Mouse (Mus musculus) midbrain, postnatal 0 days (tissue): ENCODE measurements around the gene Ankib1. TPM values are rescaled to one million over a fixed set of nuclear protein-coding genes. Genes with fewer than 3 reads are reported as not detected.
A peak's percentile ranks its signal among the peaks of the same experiment; 100 is the strongest.

Experiments used
- ATAC-seq: fragments of 200-750 bp; cut with Nextera tagmentation; 2 replicates; pipeline ENCODE4 v1.8.0; 2017; ENCODE audit warnings: moderate number of reproducible peaks, mild to moderate bottlenecking, moderate TSS enrichment, moderate library complexity; ENCODE audit not compliant: low FRiP score
- DNase-seq: peaks from one replicate; pipeline ENCODE4 v3.0.0-alpha.2; 2015; ENCODE audit warnings: low spot score
- H3K27ac ChIP-seq: fragments of 300-500 bp; sonication (generic); 2 replicates; pipeline ENCODE4 v1.5.1; 2014; ENCODE audit warnings: low read depth, mild to moderate bottlenecking, low read length, mixed read lengths
- H3K27me3 ChIP-seq: fragments of 300-500 bp; sonication (generic); 2 replicates; pipeline ENCODE4 v1.6.1; 2014; ENCODE audit warnings: low read length, control low read depth, mixed read lengths; ENCODE audit not compliant: insufficient read depth
- H3K36me3 ChIP-seq: fragments of 300-500 bp; sonication (generic); 2 replicates; pipeline ENCODE4 v1.6.1; 2014; ENCODE audit warnings: low read length, control low read depth, mixed read lengths; ENCODE audit not compliant: insufficient read depth
- H3K4me1 ChIP-seq: fragments of 300-500 bp; sonication (generic); 2 replicates; pipeline ENCODE4 v1.6.1; 2014; ENCODE audit warnings: mild to moderate bottlenecking, control low read depth, antibody characterized with exemption, low read length, mixed read lengths; ENCODE audit not compliant: insufficient read depth
- H3K4me2 ChIP-seq: fragments of 300-500 bp; sonication (generic); 2 replicates; pipeline ENCODE4 v1.6.1; 2014; ENCODE audit warnings: low read depth, mild to moderate bottlenecking, low read length, mixed read lengths; ENCODE audit not compliant: poor library complexity, severe bottlenecking
- H3K4me3 ChIP-seq: fragments of 300-500 bp; sonication (generic); 2 replicates; pipeline ENCODE4 v1.5.1; 2014; ENCODE audit warnings: low read depth, mild to moderate bottlenecking, low read length, moderate library complexity
- H3K9ac ChIP-seq: fragments of 300-500 bp; sonication (generic); replicated peaks from 2 replicates; pipeline ENCODE4 v1.6.1; 2014; ENCODE audit warnings: mild to moderate bottlenecking, low read length, moderate library complexity, mixed read lengths; ENCODE audit not compliant: poor library complexity, severe bottlenecking
- H3K9me3 ChIP-seq: fragments of 300-500 bp; sonication (generic); 2 replicates; pipeline ENCODE4 v1.6.1; 2016; ENCODE audit warnings: low read length, control low read depth
- CTCF ChIP-seq: IDR thresholded peaks from 2 replicates; pipeline ENCODE4 v1.5.1; 2016; ENCODE audit warnings: antibody characterized with exemption, mild to moderate bottlenecking
- WGBS: fragments of 180-500 bp; shearing (Covaris S2); extraction: QIAGEN DNeasy Blood & Tissue Kit; methylation state at CpG from one replicate; pipeline ENCODE4 v1.1.7; 2014; 5-methylcytosine and 5-hydroxymethylcytosine counted together
- polyA plus RNA-seq: library from polyadenylated mRNA; unstranded; fragments of >200 nt; fragmentation: Nextera tagmentation; extraction: Ambion mirVana; gene quantifications from 2 replicates; pipeline ENCODE4 v1.2.1, GENCODE M21; 2015
- total RNA-seq: library from RNA; depleted of rRNA; stranded (reverse); fragments of >200 nt; gene quantifications from 2 replicates; pipeline ENCODE4 v1.2.3, GENCODE M21; 2014; rRNA removed

Gene Ankib1
- total RNA-seq (56.9 and 62.7 TPM in 2 replicates), polyA plus RNA-seq (12.3 and 16.0 TPM in 2 replicates)

DNA sequence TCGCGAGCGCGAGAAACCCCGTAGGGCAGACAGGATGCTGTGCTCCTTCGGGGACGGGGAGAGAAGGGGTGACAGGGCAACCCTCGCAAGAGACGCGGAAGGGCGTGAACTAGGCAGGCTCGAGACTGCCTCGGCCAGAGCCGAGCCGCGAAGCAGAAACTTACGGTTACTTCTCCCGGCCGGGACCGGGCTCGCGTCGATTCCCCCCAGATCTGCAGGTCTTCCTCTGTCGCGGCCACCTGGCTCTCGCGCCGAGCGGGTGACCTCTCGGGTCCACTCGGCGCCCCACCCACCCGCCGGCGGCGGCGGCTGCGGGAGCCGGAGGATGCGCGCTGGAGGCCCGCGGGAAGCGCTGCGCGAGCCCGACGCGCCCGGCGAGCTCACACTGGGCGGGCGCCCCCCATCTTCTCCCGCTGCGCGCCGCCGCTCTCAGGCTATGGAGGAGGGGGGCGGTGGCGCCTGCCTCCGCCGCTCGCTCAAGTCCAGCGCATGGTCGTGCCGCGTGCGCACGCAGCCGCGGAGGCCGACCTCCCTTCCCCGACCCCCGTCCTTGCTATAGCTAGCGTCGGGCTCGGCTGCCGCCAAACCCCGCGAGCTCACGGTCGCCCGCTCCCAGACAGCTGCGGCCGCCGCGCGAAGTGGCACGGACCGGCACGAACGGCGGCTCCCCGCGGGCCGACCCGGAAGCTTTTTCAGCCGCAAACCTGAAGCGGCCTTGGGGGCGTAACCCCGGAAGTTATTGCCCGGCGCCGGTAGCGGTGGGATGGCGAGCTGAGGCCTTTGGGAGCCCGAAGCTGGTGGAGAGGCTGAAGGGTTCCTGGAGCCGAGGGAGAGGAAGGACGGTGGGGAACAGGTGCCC is at the start of gene Ankib1, which contains the start of gene Krit1:
Gene Ankib1 (minus strand): TSS at position 493 of the 859 bp plus-strand sequence.
Gene Krit1 (plus strand): TSS at position 752 of the 859 bp plus-strand sequence.
- Histone ChIP-seq H3K4me3 (peak within 1 kb of the TSS; percentile 95), H3K27me3 (no peaks in the 10 kb centered on the region), H3K4me1 (peaks cover 4% of the 10 kb centered on the region; the same call in 1 of the 2 replicates), H3K9ac (peak within 1 kb of the TSS; percentile 83), H3K36me3 (no peaks in the 10 kb centered on the region), H3K4me2 (peak within 1 kb of the TSS; percentile 77), H3K27ac (peak within 1 kb of the TSS; percentile 89), H3K9me3 (no peaks in the 10 kb centered on the region)
- under 1% methylated on average over 69 of the region's 109 CpGs for WGBS
- peak; percentile 94 for ATAC-seq
- 0 out of 2 replicates have a peak, but pooled peaks have one; percentile 13 for TF ChIP-seq CTCF
- DNase-seq, result peak; percentile 92

DNA sequence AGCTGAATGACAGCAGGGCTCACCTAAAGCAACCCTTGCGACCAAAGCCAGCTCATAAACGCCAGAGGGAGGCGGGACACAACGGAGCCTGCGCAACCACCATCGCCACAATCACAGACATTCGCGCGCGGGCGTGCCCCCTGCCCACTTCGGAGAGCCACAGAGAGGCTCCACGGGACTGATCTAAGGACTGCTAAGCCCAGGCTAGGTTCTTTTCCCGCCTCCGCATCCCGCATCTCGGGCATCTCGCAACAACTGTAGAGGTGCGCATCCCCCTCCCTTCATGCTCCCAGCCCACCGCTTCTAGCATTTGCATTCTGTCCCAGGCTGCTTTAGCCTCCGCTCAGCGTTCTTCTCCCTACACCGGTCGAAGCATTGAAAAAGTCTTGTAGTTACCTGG is 42.3 kb upstream of the Ankib1 start, which contains the start of gene Lrrd1:
Gene Lrrd1 (plus strand): TSS at position 148 of the 400 bp plus-strand sequence.
- Histone ChIP-seq H3K27ac (no peak within 1 kb of the TSS), H3K36me3 (no peaks in the 10 kb centered on the region), H3K27me3 (no peaks in the 10 kb centered on the region), H3K4me3 (peak within 1 kb of the TSS; percentile 33), H3K9me3 (no peaks in the 10 kb centered on the region), H3K9ac (peak within 1 kb of the TSS; percentile 50), H3K4me1 (no peaks in the 10 kb centered on the region), H3K4me2 (peak within 1 kb of the TSS; percentile 65)
- WGBS, result 2% methylated on average over 24 of the region's 24 CpGs
- no peak for DNase-seq
- no peak for TF ChIP-seq CTCF
- peak; percentile 49; the same call in 1 of the 2 replicates for ATAC-seq

GRCm38 (mm10) chr5:3834107-3834506 is 31.4 kb upstream of the Ankib1 start:
- H3K4me3 ChIP-seq, result no peak overlapping the region

GRCm38 (mm10) chr5:3808472-3808871 is 5.7 kb upstream of the Ankib1 start:
- no peak overlapping the region for H3K4me2 ChIP-seq
- 0 out of 2 replicates have a peak, but pooled peaks cover 2% of the 10 kb centered on the region for H3K4me1 ChIP-seq
- H3K27me3 ChIP-seq, result no peaks in the 10 kb centered on the region
- 93% methylated on average over 1 of the region's 1 CpGs for WGBS
- H3K36me3 ChIP-seq, result peaks cover 16% of the 10 kb centered on the region; the same call in 1 of the 2 replicates
- H3K9me3 ChIP-seq, result no peaks in the 10 kb centered on the region
- no peak for DNase-seq
- no peak overlapping the region for H3K9ac ChIP-seq
- no peak overlapping the region for H3K4me3 ChIP-seq
- TF ChIP-seq CTCF, result no peak
- no peak for ATAC-seq
- H3K27ac ChIP-seq, result no peak overlapping the region

More at GRCm38 (mm10) chr5:3834107-3834506, 31.4 kb upstream of the Ankib1 start:
- Histone ChIP-seq H3K9me3 (no peaks in the 10 kb centered on the region), H3K27ac (no peak overlapping the region), H3K36me3 (peaks cover 34% of the 10 kb centered on the region), H3K27me3 (no peaks in the 10 kb centered on the region), H3K4me1 (no peaks in the 10 kb centered on the region), H3K9ac (no peak overlapping the region), H3K4me2 (no peak overlapping the region)
- 91% methylated on average over 1 of the region's 1 CpGs for WGBS
- DNase-seq (no peak), ATAC-seq (no peak)
- TF ChIP-seq CTCF, result no peak

DNA sequence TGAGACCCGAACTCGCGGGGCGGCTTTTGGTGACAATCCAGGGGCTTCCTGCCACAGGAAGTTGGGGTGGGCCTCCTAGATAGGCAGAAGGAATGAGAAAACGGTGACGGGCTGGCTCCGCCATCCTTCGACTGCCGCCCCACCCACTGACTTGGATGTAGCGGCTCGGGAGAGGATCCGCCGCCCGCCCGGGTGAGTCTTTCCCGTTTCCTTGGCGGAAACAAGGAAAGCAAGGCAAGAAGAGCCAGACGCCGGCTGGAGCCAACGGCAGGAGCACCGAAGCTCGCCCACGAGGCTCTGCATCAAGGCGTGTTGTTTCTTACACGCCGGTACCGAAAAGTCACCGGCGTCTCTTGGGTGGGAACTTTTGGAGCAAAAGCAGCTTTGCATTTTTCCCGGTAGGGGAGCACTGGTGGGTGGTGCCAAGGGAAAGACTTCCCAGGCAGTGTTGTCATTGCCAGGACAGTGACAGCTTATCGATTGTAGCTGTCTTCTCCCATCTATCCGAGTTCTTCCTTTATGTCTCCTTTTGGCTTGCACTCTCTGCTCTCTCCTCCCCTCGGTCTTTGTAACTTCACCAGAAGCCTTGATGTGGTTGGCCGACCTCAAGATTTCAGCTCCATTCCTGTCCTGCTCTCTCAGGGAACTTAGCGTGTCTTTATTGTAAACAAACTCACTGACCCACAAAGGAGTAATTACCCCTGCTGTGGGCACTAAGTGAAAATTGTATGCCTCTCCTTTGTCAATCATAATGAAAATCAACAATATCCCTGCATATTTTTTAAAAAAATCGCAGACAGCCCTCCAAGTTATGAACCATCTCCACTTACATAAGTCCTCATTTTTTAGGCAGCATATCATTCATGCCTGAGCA is 804 bp upstream of the Ankib1 start:
- Histone ChIP-seq H3K36me3 (0 out of 2 replicates have a peak, but pooled peaks cover 1% of the 10 kb centered on the region), H3K27me3 (no peaks in the 10 kb centered on the region), H3K27ac (peak overlapping the region; percentile 89), H3K4me2 (peak overlapping the region; percentile 77), H3K9me3 (no peaks in the 10 kb centered on the region), H3K4me1 (peaks cover 4% of the 10 kb centered on the region; the same call in 1 of the 2 replicates), H3K4me3 (peak overlapping the region; percentile 95), H3K9ac (peak overlapping the region; percentile 83)
- WGBS, result under 1% methylated on average over 36 of the region's 36 CpGs
- ATAC-seq (peak; percentile 72), DNase-seq (peak; percentile 34)
- TF ChIP-seq CTCF, result peak; percentile 28
